Mouse (Mus musculus) ES-E14 (cell line): ENCODE measurements around the gene Chmp2b.

Experiments
- CHD2 ChIP-seq: IDR thresholded peaks from 2 replicates; pipeline ENCODE4 v1.6.1; 2014; ENCODE audit warnings: mild to moderate bottlenecking, low read depth, low read length, inconsistent platforms
- HCFC1 ChIP-seq: IDR thresholded peaks from 2 replicates; pipeline ENCODE4 v1.6.1; 2012; ENCODE audit warnings: low read length, inconsistent platforms, borderline replicate concordance; ENCODE audit not compliant: insufficient read depth
- MAFK ChIP-seq: IDR thresholded peaks from 2 replicates; pipeline ENCODE4 v1.6.1; 2014; ENCODE audit warnings: mild to moderate bottlenecking, low read depth, low read length, inconsistent platforms; ENCODE audit not compliant: insufficient read depth
- ZC3H11A ChIP-seq: IDR thresholded peaks from 2 replicates; pipeline ENCODE4 v1.6.1; 2012; ENCODE audit warnings: low read depth, mild to moderate bottlenecking, inconsistent platforms, low read length, borderline replicate concordance
- ZNF384 ChIP-seq: IDR thresholded peaks from 2 replicates; pipeline ENCODE4 v1.6.1; 2012; ENCODE audit warnings: low read depth, low read length, inconsistent platforms

DNA sequence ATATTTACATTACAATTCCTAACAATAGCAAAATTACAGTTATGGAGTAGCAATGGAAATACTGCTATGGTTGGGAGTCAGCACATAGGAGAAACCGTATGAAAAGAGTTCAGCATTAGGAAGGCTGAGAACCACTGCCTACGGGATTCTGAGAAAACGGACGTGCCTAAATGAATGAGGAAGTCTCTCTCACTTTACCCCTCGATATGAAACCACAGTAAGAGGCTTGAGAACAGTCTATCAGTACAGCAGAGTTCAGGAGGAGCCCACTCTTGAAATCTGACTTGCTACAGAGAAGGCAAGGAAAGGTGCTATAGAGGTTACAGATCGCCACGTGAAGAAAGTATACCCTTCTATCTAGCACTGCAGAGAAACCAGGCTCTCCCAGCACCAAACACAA, 13.6 kb downstream of the Chmp2b start:
- TF ChIP-seq ZNF384 (no peak), CHD2 (no peak), ZC3H11A (no peak), HCFC1 (no peak), MAFK (no peak)
